Mouse (Mus musculus) E14TG2a.4 (cell line): ENCODE data around the gene Hist1h1t.

ENCODE experiments used
- CTCF ChIP-seq: conservative IDR thresholded peaks from 2 replicates; pipeline ENCODE4 v1.5.1; 2014; ENCODE audit warnings: low read length
- POU5F1 ChIP-seq: IDR thresholded peaks from 2 replicates; pipeline ENCODE4 v1.6.1; 2014; ENCODE audit warnings: low read length, borderline replicate concordance

DNA sequence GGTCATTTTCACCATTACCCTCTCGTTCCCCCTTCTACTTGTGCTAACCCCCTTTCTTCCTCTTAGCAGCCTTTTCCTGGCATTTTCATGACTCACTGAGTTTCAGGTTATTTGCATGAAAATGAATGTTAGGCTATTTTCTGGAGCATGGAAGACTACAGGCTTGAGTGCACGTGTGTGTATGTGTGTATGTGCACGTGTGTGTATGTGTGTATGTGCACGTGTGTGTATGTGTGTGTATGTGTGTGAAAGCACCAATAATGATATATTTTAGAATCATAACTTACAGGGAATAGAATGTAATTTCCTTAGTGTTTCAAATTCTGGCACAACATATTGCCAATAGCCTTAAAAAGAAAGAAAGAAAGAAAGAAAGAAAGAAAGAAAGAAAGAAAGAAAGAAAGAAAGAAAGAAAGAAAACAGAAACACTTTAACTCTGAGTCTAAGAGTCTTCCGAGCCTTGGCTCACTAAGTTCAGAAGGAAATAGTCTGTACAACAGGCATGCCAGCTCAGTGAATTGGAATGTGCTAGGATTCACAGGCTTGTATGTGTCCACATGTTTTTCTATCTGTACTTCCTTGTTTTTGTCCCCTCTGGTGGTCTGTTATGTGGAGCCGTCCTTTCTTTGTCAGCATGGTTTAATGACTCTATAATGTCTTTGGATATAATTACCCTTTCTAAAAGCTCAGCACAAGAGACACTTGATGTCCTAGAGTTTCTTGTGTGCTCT, 35.8 kb upstream of the Hist1h1t start:
- TF ChIP-seq CTCF (no peak), POU5F1 (no peak)
